Mouse (Mus musculus): Measurements from ENCODE around the gene Gm20911.
"Not testable (repeated sequence)": the region's sequence is repeated elsewhere in the genome, so short reads cannot be mapped to it uniquely, and the experiment has no call there.

Gm20911 gene

GRCm38 (mm10) chrY:81457707-81458106 is at the start of gene Gm20911:
Gene Gm20911, plus strand, starts transcription at chrY:81458007.
- not testable (repeated sequence) for DNase-seq (ENCODE audit: low read depth, low spot score)

Data from c-Kit-negative CD71-positive TER-119-positive erythroid progenitor cells, embryonic 14.5 days (primary cell).